Mouse (Mus musculus): ENCODE results near the gene Tgds.

- TF ChIP-seq CTCF (IDR thresholded peaks at IDR 0.05; ENCODE audit: insufficient read depth, low read length) (no peak), POLR2A (IDR thresholded peaks at IDR 0.05; ENCODE audit: borderline replicate concordance, extremely low read depth, low read depth, low read length) (peak; percentile 96)
Observed at GRCm38 (mm10) chr14:118132642-118132977, at the start of gene Tgds.

Data from lung, adult 2 months (tissue).